Mouse (Mus musculus) 416B (cell line): ENCODE measurements around the gene Rin1.
A peak's percentile ranks its signal among the peaks of the same experiment; 100 is the strongest.
"Not testable (repeated sequence)": the region's sequence is repeated elsewhere in the genome, so short reads cannot be mapped to it uniquely, and the experiment has no call there.

Experiments used
- DNase-seq: peaks from one replicate; pipeline ENCODE4 v3.0.0; 2011; ENCODE audit warnings: low read depth

Rin1 gene

DNA sequence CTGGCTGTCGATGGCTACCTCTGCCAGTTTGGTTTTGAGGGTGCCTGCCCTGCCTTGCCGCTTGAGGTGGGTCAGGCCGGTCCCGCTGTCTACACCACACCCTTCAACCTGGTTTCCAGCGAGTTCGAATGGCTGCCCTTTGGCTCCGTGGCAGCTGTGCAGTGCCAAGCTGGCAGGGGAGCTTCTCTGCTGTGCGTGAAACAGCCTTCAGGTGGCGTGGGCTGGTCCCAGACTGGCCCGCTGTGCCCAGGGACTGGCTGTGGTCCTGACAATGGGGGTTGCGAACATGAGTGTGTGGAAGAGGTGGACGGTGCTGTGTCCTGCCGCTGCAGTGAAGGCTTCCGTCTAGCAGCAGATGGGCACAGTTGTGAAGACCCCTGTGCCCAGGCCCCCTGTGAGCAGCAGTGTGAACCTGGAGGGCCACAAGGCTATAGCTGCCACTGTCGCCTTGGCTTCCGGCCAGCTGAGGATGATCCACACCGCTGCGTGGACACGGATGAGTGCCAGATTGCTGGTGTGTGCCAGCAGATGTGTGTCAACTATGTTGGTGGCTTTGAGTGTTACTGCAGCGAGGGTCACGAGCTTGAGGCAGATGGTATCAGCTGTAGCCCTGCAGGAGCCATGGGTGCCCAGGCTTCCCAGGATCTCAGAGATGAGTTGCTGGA is 18.4 kb downstream of the Rin1 start:
- DNase-seq: no peak

DNA sequence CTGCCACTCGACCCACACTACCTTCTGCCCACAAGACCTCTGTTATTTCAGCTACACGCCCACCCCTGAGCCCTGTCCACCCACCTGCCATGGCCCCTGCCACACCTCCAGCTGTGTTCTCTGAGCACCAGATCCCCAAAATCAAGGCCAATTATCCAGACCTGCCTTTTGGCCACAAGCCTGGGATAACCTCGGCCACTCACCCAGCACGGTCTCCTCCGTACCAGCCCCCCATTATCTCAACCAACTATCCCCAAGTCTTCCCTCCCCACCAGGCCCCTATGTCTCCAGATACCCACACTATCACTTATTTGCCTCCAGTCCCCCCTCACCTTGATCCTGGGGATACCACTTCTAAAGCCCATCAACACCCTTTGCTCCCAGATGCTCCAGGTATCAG is 19.2 kb downstream of the Rin1 start:
- no peak for DNase-seq

DNA sequence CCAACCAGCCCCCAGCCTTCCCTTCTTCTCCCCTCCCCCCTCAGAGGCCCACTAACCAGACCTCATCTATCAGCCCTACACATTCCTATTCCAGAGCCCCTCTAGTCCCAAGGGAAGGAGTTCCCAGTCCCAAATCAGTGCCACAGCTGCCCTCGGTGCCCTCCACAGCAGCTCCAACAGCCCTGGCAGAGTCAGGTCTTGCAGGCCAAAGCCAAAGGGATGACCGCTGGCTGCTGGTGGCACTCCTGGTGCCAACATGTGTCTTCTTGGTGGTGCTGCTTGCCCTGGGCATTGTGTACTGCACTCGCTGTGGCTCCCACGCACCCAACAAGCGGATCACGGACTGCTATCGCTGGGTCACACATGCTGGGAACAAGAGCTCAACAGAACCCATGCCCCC is 19.7 kb downstream of the Rin1 start:
- DNase-seq: no peak

DNA sequence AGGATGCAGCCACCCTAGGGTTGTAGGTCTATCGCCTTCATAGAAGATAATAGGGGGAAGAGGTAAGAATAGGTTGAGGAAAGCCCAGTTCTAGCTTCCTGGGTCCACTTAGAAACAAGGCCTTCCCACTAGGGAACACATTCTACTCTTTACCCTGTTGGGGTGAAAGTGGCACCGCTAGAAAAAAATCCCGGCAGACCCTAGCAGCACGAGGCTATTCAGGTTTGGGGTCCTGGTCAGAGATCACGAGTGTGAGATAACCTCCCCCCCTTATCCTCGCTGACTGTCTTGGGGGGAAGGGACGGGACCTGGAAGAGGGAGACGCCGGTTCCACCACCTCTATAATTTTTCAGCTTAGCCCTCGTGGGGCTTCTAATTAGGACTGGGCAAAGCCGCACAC is 20.8 kb downstream of the Rin1 start:
- DNase-seq: no peak

DNA sequence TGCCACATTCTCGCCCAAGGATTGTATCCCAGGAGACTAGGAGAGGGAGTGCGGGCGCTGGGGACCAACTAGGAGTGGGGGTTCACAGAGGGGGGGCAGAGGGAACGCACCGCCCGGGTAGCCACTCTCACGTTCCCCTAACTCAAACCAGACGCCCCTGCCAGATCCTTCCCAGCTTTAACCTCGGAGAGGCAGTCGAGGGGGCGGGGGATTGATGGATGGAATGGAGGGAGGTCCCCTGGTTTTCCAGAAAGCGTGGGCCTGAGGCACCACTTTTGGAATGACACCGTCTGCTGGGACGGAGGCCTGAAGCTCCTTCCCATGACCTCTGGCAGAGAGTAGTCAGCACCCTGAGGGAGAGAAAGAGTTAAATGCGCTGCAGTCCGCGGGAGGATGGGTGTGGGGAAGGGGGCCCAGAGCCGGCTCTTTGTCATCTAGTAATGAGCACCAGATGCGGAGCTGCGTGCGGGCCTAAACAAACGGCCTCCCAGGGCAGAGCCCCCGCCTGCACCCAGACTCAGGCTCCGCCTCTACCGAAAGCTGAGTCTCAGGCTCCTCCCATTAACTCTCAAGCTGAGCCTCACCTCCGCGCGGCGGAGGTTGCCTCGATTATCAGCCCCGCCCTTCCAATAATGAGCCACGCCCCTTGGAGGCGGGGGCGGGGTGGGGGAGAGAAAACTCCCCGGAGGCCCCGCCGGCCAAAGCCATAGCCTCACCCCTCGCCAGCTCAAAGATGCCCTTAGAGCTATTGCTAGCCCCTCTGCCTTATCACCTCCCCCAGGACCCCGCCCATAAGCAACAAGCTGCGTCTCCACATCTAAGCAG is 21.5 kb downstream of the Rin1 start:
- peak; percentile 86 for DNase-seq

DNA sequence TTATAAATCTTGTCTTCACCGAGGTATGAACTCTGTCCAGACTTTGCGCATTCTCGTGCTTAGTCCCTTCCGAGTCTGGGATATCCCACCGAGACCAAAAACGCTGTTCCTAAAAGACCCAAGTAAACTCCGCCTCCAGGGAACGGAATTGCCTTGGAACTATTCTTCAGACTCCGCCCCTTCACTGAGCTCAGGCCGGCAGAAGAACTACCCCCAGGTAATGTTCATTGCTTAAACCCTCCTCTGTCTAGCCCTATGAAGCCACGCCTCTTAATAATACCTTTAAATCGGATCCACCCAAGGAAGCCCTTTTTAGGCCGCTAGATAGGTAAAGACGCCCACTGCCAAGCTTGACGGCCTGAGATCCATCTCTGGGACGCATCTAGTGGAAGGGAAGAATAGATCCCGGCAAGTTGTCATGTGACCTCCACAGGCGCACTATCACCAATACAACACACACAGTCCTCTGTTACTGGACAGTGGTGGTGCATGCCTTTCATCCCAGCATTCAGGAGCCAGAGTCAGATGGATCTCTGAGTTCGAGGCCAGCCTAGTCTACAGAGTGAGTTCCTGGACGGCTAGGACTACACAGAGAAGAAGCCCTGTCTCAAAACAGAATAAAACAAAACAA is 22.2 kb downstream of the Rin1 start:
- DNase-seq: peak; percentile 63

DNA sequence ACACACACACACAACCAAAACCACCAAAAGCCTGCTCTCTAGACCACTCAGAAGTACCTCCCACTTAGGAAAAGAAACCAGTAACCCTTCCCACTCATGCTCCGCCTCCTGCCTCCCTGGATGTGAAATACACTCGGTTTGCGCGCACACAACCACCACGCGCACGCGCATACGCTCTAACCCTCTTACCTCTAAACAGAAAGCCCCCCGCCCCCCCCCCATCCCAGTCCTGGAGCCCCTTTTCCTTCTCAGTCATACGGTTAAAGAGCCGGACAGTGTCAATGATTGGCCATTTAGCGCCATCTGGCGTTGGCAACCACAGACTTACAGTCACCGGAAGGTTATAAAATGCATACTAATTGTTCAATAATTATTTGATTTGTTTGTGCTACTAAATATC is 22.7 kb downstream of the Rin1 start:
- DNase-seq: peak; percentile 73

DNA sequence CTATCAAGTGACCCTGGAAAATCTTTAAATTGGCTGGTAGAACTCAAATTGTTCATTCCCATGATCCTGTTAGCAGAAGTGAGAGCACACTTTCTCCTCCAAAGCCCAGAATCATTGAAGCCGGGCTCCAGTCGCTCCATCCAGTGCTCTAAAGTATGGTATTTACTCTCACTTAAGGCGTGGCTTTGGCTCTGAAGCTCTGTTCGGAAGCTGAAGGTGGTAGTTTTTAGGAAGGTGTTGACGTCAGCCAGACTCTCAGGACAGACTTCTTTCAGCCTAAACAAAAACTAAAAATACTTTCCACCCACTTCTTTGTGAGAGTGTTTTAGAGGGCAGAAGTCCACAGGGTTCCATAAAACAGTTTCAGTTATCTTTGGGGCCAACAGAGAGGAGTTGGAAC is 23.2 kb downstream of the Rin1 start:
- DNase-seq: no peak

DNA sequence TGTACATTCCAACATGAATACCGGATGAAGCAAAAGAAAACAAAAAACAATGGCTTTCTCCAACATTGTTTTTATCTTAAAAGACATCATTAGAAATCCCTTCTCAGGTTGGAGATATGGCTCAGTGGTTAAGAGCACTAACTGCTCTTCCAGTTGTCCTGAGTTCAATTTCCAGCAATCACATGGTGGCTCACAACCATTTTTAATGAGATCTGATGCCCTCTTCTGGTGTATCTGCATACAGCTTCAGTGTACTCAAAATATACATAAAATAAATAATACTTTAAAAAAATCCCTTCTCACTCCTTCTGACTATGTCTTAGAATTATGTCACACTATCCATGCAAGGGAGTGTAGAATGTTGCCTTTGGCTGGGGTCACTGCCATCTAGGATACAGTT is 29.0 kb downstream of the Rin1 start:
- peak; percentile 35 for DNase-seq

DNA sequence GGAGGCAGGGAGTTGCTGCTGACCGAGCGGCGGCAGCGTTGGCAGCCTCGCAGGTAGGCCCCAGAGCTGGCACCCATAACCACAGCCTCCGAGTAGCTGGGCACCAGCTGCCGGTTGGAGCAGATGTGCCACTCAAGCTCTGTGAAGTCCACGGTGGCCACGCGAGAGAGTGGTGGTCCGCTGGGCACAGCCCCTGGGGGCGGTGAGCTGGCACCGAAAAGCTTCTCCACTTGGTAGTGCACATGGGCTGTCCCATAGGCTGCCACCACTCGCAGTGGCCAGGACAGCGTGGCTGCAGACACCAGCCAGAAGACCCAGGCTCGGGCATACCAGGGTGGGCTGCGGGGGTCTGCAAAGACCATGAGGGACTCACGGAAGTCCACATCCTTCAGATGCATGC is 31.7 kb downstream of the Rin1 start:
- DNase-seq: no peak

DNA sequence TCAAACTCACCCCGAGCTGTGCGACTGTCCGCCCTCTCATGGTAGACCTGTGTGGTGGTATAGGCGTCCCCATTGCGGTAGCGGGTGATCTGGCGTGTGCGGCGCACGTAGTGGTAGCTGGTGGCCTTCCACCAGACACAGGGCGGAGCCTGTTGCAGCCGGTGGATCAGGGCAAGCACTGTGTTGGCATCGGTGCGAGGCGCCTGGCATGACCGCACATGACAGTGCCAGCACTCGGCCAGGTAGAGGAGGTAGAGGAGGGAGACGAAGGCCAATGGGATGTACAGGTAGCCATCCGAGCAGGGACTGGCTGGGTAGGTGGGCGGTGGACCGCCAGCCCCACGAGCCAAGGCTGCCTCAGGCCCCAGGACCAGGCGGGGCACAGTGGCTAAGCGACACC is 32.3 kb downstream of the Rin1 start:
- no peak for DNase-seq

DNA sequence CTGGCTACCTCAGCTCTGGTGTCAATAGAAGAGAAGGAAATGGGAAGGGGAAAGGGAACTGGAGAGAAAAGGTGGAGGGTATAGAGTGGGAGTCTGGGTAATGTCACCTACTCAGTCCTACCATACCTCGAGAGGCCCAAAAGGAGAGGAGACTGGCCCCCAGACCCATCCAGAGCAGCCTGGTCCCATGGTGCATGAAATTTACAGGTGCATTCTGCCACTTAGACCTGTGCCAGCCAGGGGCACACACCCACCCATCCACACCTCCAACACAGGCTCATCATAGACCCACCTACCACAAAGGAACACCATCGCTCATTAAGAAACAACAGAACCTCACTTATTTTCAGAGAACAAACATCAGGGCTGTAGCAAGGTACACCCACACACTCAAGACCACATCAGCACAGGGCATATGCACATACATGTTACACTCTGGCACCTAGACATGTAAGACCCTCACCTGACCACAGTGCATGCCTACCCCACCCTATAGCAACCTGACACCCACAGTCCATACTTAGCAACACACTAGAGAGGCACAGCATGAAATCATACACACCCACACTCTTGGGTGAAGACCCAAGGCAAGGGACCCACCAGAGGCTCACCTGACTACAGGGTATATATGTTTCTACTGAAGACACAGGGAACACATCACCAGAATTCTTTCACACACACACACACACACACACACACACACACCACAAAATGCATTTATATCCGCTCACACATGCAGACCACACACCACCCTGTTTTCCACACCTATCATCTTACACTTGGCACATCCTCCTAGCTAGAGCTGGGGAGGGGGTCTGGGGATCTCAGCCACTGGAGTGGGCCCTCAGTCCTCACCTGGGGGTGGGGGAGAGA is 33.9 kb downstream of the Rin1 start:
- DNase-seq: no peak

DNA sequence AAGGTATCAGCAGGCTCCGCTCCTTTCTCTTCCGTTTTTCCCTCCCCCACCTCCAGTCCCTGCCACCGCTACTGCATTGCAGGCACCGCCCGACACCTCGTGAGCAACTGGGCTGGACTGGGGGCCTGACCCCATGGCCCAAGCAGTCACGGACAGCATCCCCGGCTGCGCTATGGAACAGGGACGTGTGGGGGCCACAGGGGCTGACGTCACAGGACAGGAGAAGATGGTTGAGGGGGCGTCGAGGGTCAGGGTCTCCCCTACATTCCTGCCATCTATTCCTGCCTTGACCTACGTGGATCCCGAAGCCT is 34.5 kb downstream of the Rin1 start:
- no peak for DNase-seq

DNA sequence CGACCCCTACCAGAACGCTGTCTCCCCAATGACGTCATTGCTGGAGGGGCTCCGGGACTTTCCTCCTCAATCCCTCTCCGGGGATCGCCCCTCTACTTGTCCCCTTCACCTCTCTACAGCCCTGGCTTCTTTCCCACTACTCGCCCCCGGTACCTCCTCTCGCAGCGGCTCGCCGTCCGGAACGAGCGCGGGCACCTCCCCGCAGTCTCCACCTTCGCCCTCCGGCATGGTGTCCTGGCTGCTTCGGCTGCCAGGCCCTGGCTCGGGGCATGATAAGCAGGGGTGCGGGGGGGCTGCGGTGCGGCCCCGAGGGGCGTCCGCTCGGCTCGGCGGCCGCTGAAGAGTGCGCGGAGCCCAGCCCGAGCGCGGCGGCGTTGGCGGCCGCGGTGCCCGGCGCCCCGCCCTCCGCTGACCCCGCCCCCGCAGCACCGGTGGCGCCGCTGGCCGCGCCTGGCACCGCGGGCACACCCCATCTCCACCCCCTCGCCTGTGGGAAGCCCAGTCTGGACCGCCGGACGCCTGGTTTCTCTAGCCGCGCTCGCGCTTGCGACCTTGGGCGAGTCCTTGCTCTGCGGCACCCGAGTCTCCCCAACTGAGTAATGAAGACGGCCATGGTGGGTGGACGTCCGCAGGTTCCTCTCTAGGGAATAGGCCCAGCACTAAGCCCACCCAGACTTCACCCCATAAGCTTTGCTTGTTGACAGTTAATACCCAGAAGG is 35.0 kb downstream of the Rin1 start, which contains the start of gene Tmem151a:
Tmem151a (minus strand) TSS at position 387 of the 719 bp plus-strand sequence.
- DNase-seq: no peak

DNA sequence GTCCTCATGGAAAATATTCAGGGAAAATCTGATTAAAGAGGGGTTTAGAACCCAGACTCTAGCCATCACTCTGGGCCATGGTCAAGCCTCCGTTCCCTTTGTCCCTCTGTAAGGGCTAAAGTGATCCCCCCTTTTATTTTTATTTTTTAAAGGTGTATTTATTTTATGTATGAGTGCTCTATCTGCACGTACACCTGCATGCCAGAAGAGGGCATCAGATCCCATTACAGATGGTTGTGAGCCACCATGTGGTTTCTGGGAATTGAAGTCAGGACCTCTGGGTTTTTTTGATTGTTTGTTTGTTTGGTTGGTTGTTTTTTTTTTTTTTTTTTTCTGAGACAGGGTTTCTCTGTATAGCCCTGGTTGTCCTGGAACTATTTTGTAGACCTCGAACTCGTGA is 36.3 kb downstream of the Rin1 start:
- DNase-seq: not testable (repeated sequence)

DNA sequence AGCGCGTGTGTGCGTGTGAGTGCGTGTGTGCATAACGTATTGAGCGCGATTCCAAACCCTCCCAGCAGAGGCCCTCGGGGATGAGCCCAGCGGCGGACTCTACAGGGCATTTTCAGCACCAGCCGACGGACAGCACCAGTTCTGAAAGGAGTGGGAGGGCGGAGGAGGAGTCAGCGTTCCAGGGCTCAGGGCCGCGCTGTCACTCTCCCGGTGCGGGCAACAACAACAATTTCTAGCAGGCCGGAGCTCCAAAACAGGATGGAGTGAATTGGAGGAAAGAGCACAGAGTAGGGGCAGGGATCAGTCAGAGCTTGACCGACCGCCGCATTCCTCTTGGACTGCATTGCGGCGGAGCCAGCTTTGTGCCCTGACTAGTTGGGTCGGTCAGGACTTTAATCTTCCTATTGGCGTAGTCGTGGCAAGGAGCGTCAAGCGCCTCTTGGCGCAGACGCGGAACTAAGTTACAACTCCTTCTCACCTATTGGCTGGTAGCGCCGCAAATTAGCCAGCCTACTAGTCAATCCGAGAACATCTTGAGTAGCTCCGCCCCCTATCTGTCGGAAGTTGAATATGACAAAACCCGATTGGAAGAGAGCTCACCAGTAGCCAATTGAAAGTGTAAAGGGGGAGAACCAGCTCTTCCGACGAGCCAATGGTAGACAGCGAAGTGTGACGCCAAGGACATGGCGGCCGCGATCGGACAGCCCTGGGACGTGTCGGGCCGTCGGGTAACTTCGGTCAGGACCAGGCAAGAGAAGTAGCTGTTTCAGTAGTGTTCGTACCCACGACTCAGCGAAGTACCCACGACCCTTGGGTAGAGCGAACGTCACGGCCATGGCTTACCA is 37.8 kb downstream of the Rin1 start, which contains the start of gene Yif1a:
Yif1a (plus strand) TSS at position 655 of the 845 bp plus-strand sequence.
- peak; percentile 100 for DNase-seq

DNA sequence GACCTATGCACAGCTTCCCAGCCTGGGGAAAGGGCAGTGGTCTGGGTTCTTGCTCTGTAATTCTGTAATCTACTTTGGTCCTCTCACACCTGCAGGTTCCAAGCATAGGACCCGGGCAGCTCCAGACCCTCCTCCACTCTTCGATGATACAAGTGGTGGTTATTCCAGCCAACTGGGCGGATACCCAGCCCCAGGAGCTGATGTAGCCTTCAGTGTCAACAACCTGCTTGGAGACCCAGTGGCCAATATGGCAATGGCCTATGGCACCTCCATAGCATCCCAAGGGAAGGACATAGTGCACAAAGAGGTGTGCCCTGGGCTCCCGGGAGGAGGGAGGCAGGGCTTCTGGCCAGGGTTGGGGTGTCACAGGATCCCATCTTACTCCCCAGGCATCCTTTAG is 39.0 kb downstream of the Rin1 start:
- no peak for DNase-seq

DNA sequence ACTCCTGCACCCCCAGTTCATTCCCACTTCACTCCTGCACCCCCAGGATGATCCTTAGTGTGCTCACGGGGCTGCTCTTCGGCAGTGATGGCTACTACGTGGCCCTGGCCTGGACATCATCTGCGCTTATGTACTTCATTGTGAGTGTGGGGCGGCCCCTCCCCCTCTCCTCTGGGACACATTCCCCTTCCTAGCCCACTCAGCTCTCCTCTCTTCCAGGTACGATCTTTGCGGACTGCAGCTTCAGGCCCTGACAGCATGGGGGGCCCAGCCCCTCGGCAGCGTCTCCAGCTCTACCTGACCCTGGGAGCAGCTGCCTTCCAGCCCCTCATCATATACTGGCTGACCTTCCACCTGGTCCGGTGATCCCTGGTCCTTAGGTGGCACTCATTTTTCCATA is 41.8 kb downstream of the Rin1 start:
- DNase-seq: no peak

DNA sequence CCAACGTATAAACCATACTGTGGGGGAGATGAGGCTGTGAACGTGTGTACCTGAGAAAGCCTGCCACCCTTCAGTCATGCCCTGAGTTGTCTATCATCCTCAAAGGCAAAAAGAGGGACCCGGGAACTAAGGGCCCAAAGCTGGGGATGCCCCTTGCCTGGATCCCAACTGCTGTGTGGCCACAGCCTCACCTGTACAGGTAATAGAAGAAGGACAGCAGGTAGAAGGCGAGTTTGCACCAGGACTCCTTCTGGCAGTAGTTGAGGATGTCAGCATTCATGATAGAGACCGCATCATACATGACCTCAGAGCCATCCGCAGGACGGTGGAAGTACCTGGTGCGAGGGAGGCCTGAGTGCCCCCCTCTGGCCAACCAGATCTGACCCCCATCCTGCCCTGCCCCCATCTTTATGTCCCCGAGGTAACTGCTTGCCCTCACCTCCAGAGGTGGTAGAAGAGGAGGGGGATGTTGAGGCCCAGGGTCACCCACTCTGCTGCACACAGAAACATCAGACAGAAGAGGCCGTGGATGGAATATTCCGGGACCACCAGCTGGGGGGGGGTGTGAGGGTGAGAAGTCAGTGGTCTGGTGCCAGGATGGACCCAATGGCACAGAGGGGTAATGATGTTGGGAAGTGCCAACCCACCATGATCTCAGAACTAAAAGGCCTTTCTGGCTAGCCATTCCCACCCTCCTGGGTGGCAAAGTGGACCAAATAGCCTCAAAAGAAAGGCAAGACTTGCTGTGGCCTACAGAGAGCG is 43.4 kb downstream of the Rin1 start:
- DNase-seq: no peak

DNA sequence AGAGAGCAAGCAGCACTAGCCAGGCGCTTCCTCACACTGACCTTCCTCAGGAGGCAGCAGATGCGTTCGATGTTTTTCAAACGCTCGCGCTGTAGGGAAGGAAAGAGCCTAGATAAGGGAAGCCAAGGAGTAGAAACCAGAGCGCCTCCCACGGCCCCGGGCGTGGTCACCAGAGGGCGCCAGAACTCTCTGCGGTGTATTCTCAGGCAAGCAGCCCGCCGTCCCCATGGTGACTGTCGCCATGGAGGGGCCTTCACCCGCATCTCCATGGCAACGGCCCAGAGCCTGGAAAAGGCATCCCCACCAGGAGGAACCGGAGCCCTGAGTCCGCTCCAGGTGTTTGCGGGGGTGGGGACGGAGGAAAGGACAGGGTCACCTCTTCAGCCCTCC is 44.0 kb downstream of the Rin1 start:
- DNase-seq: peak; percentile 85
